ENCODE assay signal across 10 mouse cellular contexts in the genomic region with DNA sequence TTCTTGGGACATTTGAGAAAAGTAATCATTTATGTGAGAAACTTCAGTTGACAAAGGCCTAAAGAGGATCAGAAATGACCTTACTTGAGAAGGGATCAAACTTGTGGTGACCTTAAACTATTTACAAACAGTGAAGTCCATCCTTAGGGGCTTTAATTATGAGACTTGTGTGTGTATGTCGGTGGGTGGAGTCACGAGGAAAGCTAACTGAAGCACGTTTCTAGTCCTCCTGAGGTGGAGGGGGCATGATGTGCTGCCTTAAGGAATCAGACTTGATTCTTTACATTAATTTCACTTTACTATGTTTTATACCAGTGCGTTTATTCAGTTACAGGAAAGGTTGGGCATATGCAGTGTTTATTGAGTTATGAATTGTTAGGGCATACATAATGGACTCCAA. TPM values are rescaled to one million over a fixed set of nuclear protein-coding genes. Genes with fewer than 3 reads are reported as not detected.
DNase-seq lines count a peak whose midpoint lies in the region; ATAC-seq and TF ChIP-seq lines count a peak whose summit lies in the region.
"Had no signal": no experiment of that assay in that cellular context is flagged by ENCODE, and none has a peak within 500 bp of the region (broad histone marks: within the 10 kb centered on the region; RNA-seq: fewer than 3 reads in every experiment).

No protein-coding gene starts in this region.

- no peaks in the 10 kb centered on the region for H3K36me3 ChIP-seq in midbrain, embryonic 11.5 days (ENCODE audit: control insufficient read depth, insufficient read depth, low read length)
- no peaks in the 10 kb centered on the region for H3K36me3 ChIP-seq in midbrain, postnatal 0 days (ENCODE audit: insufficient read depth, low read length)
- no peaks in the 10 kb centered on the region for H3K36me3 ChIP-seq in hindbrain, embryonic 13.5 days
- H3K36me3 ChIP-seq in midbrain, embryonic 13.5 days = no peaks in the 10 kb centered on the region

- no peak overlapping the region for H3K9ac ChIP-seq in midbrain, embryonic 11.5 days (ENCODE audit: low read length)
- H3K9ac ChIP-seq in midbrain, postnatal 0 days (replicated peaks; ENCODE audit: low read length, poor library complexity, severe bottlenecking) = no peak overlapping the region
- H3K9ac ChIP-seq in hindbrain, embryonic 13.5 days = no peak overlapping the region
- no peak overlapping the region for H3K9ac ChIP-seq in midbrain, embryonic 13.5 days (replicated peaks)

- no peaks in the 10 kb centered on the region for H3K9me3 ChIP-seq in midbrain, embryonic 11.5 days (ENCODE audit: control insufficient read depth, low read length)
- no peaks in the 10 kb centered on the region for H3K9me3 ChIP-seq in midbrain, postnatal 0 days (ENCODE audit: low read length)
- H3K9me3 ChIP-seq in hindbrain, embryonic 13.5 days = no peaks in the 10 kb centered on the region
- no peaks in the 10 kb centered on the region for H3K9me3 ChIP-seq in midbrain, embryonic 13.5 days

- peaks cover 15% of the 10 kb centered on the region for H3K4me1 ChIP-seq in midbrain, embryonic 11.5 days (ENCODE audit: control insufficient read depth, insufficient read depth, low read length)
- H3K4me1 ChIP-seq in midbrain, postnatal 0 days (ENCODE audit: insufficient read depth, low read length) = 0 out of 2 replicates have a peak, but pooled peaks cover 3% of the 10 kb centered on the region
- peaks cover 28% of the 10 kb centered on the region for H3K4me1 ChIP-seq in hindbrain, embryonic 13.5 days (replicated peaks)
- peaks cover 27% of the 10 kb centered on the region for H3K4me1 ChIP-seq in midbrain, embryonic 13.5 days (replicated peaks)

- H3K4me3 ChIP-seq in midbrain, embryonic 11.5 days (ENCODE audit: low read depth, low read length) = no peak overlapping the region
- H3K4me3 ChIP-seq in midbrain, postnatal 0 days (ENCODE audit: low read depth, low read length) = no peak overlapping the region
- no peak overlapping the region for H3K4me3 ChIP-seq in hindbrain, embryonic 13.5 days
- H3K4me3 ChIP-seq in midbrain, embryonic 13.5 days (replicated peaks) = no peak overlapping the region

- peak overlapping the region; percentile 20; the same call in 1 of the 2 replicates for H3K4me2 ChIP-seq in midbrain, embryonic 11.5 days
- H3K4me2 ChIP-seq in midbrain, postnatal 0 days (ENCODE audit: low read depth, low read length, poor library complexity, severe bottlenecking) = no peak overlapping the region
- H3K4me2 ChIP-seq in hindbrain, embryonic 13.5 days = 0 out of 2 replicates have a peak overlapping the region, but pooled peaks have one; percentile 17
- 0 out of 2 replicates have a peak overlapping the region, but pooled peaks have one; percentile 17 for H3K4me2 ChIP-seq in midbrain, embryonic 13.5 days (replicated peaks)

- DNase-seq in heart, adult 11 months = peak; percentile 52
- DNase-seq in heart, postnatal 14 days = no peak
- DNase-seq in midbrain, embryonic 11.5 days (ENCODE audit: low spot score, missing footprints) = peak; percentile 47
- DNase-seq in midbrain, postnatal 0 days (ENCODE audit: low spot score) = no peak
- DNase-seq in thymus, postnatal 4 days = no peak
- DNase-seq: cerebellum, postnatal 14 days; layer of hippocampus, postnatal 36 days had no signal

- TF ChIP-seq CTCF in midbrain, postnatal 0 days (IDR thresholded peaks at IDR 0.05) = no peak

- WGBS in midbrain, embryonic 11.5 days = 32% methylated on average over 4 of the region's 4 CpGs
- 52% methylated on average over 4 of the region's 4 CpGs for WGBS in midbrain, postnatal 0 days
- WGBS in hindbrain, embryonic 13.5 days = 28% methylated on average over 4 of the region's 4 CpGs
- WGBS in midbrain, embryonic 13.5 days = 37% methylated on average over 4 of the region's 4 CpGs

- intact Hi-C loops in heart, postnatal 14 days (cut with DNase I) = loop anchor here (5.0 kb wide), 6 partner anchors 33 to 222 kb away; a partner anchor contains a TSS

- no peak for ATAC-seq in midbrain, embryonic 11.5 days (ENCODE audit: low FRiP score)
- ATAC-seq in midbrain, postnatal 0 days (ENCODE audit: low FRiP score) = no peak
- ATAC-seq in hindbrain, embryonic 13.5 days (ENCODE audit: low FRiP score) = no peak
- no peak for ATAC-seq in midbrain, embryonic 13.5 days
- no peak for ATAC-seq in CD4-positive, CD25-positive, alpha-beta regulatory T cell, adult 4 months

- no peak overlapping the region for H3K27ac ChIP-seq in midbrain, embryonic 11.5 days (ENCODE audit: low read depth, low read length)
- no peak overlapping the region for H3K27ac ChIP-seq in midbrain, postnatal 0 days (ENCODE audit: low read depth, low read length)
- no peak overlapping the region for H3K27ac ChIP-seq in hindbrain, embryonic 13.5 days
- H3K27ac ChIP-seq in midbrain, embryonic 13.5 days = no peak overlapping the region

- H3K27me3 ChIP-seq in midbrain, embryonic 11.5 days (ENCODE audit: control insufficient read depth, insufficient read depth, low read length) = no peaks in the 10 kb centered on the region
- H3K27me3 ChIP-seq in midbrain, postnatal 0 days (ENCODE audit: insufficient read depth, low read length) = no peaks in the 10 kb centered on the region
- 0 out of 2 replicates have a peak, but pooled peaks cover 4% of the 10 kb centered on the region for H3K27me3 ChIP-seq in hindbrain, embryonic 13.5 days
- no peaks in the 10 kb centered on the region; the same call in 1 of the 2 replicates for H3K27me3 ChIP-seq in midbrain, embryonic 13.5 days

RNA-seq across cellular contexts. Expression of a gene that starts 2.6 kb away (rescaled TPM):
- total RNA-seq in heart, postnatal 14 days (2021) = 10 to 100 TPM; 17.3 to 18.4 TPM
- 2.9 and 3.5 TPM in 2 replicates for polyA plus RNA-seq in midbrain, embryonic 11.5 days (2014; fragmentation: Nextera tagmentation; extraction: Ambion mirVana)
- 32.8 and 49.4 TPM in 2 replicates for total RNA-seq in midbrain, postnatal 0 days (2014; rRNA removed)
- 5.7 and 6.5 TPM in 2 replicates for polyA plus RNA-seq in midbrain, postnatal 0 days (2015; fragmentation: Nextera tagmentation; extraction: Ambion mirVana)
- polyA plus RNA-seq in hindbrain, embryonic 13.5 days (2015; fragmentation: Nextera tagmentation; extraction: Ambion mirVana) = 5.6 and 5.9 TPM in 2 replicates
- polyA plus RNA-seq in midbrain, embryonic 13.5 days (2015; fragmentation: Nextera tagmentation; extraction: Ambion mirVana) = 6.0 and 6.4 TPM in 2 replicates
- 10 to 100 TPM; 22.9 to 26.1 TPM for polyA plus RNA-seq in CD4-positive, CD25-positive, alpha-beta regulatory T cell, adult 4 months (2017; shearing (Covaris generic))

Comparison
In these comparisons a context has a peak if more than half of its experiments do, and no peak if none do; other contexts are left out.
1. DNase-seq: peak in heart, adult 11 months (single experiment) and midbrain, embryonic 11.5 days (single experiment); none in heart, postnatal 14 days (0 of 2), midbrain, postnatal 0 days (single experiment) and thymus, postnatal 4 days (single experiment).